Mouse (Mus musculus) gastrocnemius, postnatal 4 days (tissue): ENCODE data around the gene Gm21954. TPM values are rescaled to one million over a fixed set of nuclear protein-coding genes. Genes with fewer than 3 reads are reported as not detected.
A peak's percentile ranks its signal among the peaks of the same experiment; 100 is the strongest.

Experiments used
- DNase-seq, 2 experiments: peaks; one replicate each; pipeline ENCODE4 v3.0.0; 2021 to 2022; ENCODE audit warnings: low spot score in 2 of 2, mixed read lengths in 2 of 2
- long read RNA-seq, 2 experiments: library from polyadenylated mRNA; stranded (forward); transcript quantifications; one replicate each; pipeline ENCODE4 v2.0.0; 2021
- total RNA-seq, 2 experiments: library from RNA; stranded (reverse); gene quantifications; 2 replicates each; pipeline ENCODE4 v1.2.3; 2021

Gene Gm21954
- not detected for total RNA-seq
- long read RNA-seq, experiment 1, partial matches to known transcripts, result 0 of 7 reads
- long read RNA-seq, experiment 1, other reads (novel, unspliced or antisense), result 7 of 7 reads
- long read RNA-seq, experiment 2, result 0 reads

GRCm38 (mm10) chr3:55472110-55472509, at the start of gene Gm21954:
TSS of gene Gm21954 (minus strand) at chr3:55472210.
- no peak for DNase-seq

- no peak for DNase-seq
These were observed 49.8 kb upstream of the Gm21954 start for GRCm38 (mm10) chr3:55521776-55522175.

DNA sequence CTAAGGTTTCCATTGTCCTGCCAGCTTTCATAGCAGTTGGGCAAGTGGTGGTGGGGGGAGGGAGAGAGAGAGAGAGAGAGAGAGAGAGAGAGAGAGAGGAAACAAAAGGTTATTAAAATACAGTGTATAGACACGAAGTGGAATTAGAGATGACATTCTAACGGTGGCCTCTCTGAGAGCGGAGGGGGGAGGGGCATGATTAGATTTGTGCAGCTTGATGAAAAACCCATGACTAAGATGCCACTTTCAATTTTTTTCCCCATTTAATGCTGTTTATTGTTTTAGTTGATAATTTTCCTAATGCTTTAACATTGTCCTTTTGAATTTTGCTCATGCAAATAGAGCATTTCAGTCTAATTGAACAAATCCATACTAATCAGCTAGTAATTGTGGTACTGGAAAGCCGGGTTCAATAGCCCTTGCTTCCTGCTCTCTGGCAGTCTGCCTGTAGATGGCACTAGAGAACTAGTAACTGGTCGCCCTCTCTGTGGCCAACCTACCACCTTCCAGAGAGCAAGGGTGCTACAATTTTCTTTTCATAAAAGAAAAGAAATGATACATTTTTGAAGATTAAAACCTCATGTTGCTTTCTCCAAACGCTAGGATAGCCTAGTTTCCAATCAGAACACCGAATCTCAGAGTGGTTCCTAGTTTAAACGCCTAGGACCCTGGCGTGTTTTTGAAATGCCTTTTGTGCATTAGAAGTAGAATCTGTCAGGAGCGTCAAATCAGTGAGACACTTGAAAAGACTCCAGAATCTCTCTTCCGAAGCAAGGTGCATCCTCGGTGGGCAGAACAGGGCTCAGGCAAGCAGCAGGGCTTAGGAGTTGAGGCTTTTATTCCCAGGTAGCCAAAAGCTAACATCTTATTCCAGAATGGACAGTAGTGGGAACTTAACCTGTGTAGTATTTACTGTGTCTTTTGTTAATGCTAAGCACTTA, 48.5 kb upstream of the Gm21954 start:
- DNase-seq, result peak; percentile 43 to 75

DNA sequence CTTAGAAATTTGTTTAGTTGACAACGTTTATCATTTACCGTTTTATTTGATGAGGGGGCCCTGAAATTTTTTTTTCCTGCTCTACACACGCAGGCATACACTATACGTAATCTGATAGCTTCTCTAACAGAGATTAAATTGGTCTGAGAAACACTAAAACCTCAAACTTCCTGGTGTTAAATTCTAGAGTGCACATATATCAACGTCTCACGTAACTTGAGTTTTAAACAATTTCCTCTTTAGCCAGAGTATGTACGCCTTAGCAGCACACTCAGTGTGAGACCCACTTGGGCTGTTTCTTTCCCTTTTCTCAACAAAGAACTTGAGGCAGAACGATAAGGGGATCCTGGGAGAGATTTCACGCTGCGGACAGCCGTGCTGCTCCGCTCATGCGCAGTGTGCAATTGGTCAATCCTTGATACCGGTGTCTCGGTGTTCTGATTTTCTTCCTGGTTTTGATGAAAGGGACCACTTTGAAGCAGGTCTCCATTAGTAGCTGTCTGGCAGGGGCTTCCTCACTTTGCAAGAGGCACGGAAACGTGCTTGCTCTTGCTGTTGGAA, 45.5 kb upstream of the Gm21954 start:
- no peak for DNase-seq

DNA sequence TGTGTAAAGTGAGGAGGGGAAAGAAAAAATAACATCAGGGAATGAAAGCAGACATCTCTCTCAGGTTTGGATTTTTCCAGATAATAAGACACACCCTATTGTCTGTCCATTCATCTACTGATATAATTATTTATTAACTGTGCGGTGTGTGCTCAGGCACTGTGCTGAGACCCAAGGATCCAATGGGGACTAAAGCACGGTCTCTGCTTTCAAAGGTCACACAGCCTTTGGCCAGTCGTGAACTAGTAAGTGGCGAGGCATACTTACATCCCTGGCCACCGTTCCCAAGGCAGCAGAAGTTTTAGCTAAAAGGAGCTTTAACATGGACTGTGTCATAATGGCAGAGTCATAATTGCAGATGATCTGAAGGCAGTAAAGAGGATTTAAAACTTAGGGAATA, 44.0 kb upstream of the Gm21954 start:
- DNase-seq, result no peak

GRCm38 (mm10) chr3:55511658-55512057, 39.6 kb upstream of the Gm21954 start:
- no peak for DNase-seq

DNA sequence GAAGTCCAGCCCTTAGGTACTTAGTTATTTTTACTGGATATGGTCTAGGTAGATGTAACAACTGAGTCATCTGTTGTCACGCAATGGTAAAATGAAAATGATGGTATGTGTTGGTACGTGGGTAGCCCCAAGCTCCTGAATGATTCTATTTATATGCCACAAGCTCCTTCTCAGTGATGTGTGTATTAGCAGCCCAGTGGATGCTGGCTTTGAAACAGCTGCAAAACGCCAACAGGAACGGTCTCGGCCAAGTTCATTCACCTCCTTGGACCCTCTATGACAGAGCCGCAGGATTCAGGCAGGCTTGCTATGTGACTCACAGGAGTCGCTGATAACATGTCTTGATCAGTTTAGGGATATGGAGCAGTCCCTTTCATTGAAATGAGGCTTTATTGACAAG, 38.2 kb upstream of the Gm21954 start:
- no peak for DNase-seq

DNA sequence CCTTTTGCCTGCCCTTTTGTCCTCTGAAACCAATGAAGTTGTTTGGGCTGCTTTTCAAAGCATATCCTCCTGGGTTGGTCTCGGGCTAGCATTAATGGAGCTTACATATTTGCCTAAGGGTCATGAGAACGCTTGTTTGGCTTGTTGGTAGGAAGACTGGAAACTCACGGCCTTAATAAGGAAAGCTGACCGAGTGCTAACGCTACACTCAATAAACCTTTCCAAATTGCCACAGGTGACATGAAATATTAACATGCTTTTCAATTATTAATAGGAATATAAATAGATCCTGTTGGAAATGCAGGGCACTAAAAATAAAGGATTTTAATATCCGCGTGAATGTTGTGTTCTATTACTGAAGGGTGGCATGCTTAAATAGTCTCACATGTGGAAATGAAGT, 27.3 kb upstream of the Gm21954 start:
- DNase-seq, result no peak

GRCm38 (mm10) chr3:55496462-55496941, 24.5 kb upstream of the Gm21954 start:
- no peak for DNase-seq

DNA sequence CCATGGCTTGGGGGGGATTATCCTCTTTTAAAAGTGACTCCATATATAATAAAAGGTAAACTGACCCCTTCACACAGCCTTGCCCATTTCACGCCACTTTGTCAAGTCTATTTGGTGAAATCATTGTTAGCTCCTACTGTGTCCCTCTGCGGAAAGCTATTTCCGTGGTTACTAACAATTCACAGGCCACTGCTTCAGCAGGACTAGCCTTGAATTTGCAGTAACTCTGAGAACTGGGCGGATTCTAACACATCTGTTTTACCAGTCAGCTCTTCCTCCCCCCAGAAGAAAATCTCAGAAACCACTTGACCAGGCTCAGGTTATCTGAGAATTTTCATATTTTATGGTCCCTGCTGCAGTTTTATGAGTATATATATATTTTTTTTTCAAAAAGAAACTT, 23.9 kb upstream of the Gm21954 start:
- DNase-seq, result no peak

- DNase-seq, result no peak
These were observed 23.2 kb upstream of the Gm21954 start for GRCm38 (mm10) chr3:55495231-55495630.

- no peak for DNase-seq
These were observed 22.3 kb upstream of the Gm21954 start for GRCm38 (mm10) chr3:55494348-55494747.

GRCm38 (mm10) chr3:55492021-55492420, 20.0 kb upstream of the Gm21954 start:
- DNase-seq, result no peak

DNA sequence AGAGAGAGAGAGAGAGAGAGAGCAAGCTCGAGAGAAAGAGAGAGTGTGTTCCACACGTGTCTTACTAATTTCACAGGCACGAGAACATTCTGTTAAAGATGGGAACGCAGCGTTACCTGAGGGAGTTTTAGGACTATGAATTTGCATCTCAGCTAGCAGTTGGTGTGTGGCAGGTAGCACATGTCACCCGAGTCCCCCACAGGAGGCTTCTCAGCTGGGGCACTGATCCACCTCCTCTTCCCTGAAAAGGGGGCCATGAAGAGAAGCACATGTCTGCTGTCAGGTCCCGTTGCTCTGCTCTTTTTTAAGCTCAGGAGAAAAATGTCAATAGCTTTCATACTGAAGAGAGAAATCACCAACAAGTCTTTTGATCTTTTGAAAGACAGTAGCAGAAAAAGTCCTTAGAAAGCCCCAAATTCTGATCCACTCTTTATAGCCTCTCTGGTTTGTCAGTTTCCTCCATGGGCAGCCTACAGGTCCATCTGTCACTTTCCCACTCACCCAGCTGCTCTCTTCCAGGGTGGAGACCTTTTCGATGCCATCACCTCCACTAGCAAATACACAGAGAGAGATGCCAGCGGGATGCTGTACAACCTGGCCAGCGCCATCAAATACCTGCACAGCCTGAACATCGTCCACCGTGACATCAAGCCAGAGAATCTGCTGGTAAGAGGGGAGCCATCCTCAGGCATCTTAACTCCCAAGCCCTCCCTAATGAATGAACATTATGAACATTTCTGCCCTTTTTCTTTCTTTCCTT, 17.4 kb upstream of the Gm21954 start:
- DNase-seq, result no peak

- DNase-seq, result no peak
These were observed 11.3 kb upstream of the Gm21954 start for GRCm38 (mm10) chr3:55483328-55483727.

- no peak for DNase-seq
These were observed 9.1 kb upstream of the Gm21954 start for GRCm38 (mm10) chr3:55481140-55481539.

GRCm38 (mm10) chr3:55479306-55479705, 7.3 kb upstream of the Gm21954 start:
- DNase-seq, result no peak

- DNase-seq, result no peak
These were observed 4.7 kb upstream of the Gm21954 start for GRCm38 (mm10) chr3:55476694-55477093.

DNA sequence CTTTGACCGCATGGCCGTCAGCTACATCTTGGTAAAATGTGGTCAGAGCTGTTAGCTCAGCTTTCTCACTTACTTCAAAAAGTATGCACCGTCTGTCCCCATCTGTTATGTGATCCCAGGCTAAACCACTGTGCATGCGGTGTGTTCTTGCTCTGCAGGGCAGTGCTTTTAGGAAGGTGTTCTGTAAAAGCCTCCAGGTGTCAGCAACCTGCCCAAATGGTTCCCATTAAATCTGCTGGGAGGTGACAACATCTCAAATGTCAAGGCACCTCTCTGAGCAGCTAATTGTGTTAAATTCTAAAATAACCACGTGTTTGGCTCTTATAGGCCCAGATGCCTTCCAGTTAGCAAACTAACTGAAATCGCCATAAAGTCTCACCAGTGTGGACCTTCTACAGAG, 1.1 kb upstream of the Gm21954 start:
- no peak for DNase-seq

DNA sequence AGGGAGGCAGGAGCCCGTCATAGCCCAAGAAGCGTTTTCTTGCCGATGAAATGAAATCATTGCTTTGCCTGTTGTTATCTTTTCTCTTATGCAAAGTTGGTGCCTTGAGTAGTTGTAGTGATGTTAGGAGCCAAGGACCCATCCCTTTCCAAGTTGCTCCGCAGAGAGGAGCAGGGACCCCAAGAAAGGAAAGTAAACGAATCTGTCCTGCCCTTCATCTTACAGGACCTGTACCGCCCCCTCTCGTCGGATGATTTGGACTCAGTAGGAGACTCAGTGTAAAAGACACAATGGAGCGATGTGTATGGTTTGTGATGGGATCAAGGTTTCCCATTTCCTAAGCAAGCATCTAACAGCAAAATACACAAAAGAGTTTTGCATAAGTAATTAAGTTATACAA, 5.7 kb downstream of the Gm21954 start:
- DNase-seq, result no peak

- no peak for DNase-seq
These were observed 6.2 kb downstream of the Gm21954 start for GRCm38 (mm10) chr3:55465785-55466184.

DNA sequence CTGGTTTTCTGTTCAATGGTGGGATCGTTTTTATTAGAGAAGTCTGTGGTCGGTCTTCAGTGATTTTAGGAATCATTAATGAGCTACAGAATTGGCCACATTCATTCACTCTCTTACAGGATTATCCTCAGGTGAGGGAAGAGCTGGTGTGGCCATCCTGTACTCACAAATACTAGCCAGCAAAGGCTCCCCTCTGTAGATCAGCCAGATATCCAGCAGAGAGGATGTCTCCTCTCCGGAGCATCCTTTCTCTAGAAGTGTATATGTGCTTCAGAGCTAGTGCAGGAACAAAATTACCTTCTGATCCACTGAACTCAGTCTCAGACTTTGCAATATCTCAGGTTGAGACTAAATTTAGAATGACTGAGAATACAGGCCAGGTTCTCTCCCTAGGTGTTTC, 7.8 kb downstream of the Gm21954 start:
- DNase-seq, result no peak
